Mouse (Mus musculus): ENCODE measurements around the gene Ctnna2.

Ctnna2 gene

DNA sequence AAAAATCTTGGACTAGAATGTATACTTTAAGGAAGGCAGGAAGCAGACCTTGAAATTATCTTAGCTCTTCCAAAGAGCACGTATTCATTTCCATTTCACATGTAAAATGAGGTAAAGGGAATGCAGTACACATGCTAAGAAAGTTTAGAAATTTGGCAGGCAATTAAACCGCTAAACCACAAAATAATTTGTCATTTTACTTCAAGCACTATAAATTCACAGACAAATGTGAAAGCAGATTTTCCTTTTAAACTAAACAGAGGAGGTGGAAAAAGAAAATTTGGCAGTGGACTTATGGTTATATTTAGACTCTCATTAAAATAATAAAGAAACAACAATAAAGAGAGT lies 254.6 kb downstream of the Ctnna2 start:
- no peak for TF ChIP-seq GATA4 (IDR thresholded peaks at IDR 0.05; ENCODE audit: insufficient replicate concordance, low read length)

GRCm38 (mm10) chr6:77724042-77724951 lies 255.2 kb downstream of the Ctnna2 start:
- TF ChIP-seq GATA4 (IDR thresholded peaks at IDR 0.05; ENCODE audit: insufficient replicate concordance, low read length), result no peak

- TF ChIP-seq GATA4 (IDR thresholded peaks at IDR 0.05; ENCODE audit: insufficient replicate concordance, low read length), result no peak
These were observed 285.4 kb downstream of the Ctnna2 start for GRCm38 (mm10) chr6:77694093-77694492.

DNA sequence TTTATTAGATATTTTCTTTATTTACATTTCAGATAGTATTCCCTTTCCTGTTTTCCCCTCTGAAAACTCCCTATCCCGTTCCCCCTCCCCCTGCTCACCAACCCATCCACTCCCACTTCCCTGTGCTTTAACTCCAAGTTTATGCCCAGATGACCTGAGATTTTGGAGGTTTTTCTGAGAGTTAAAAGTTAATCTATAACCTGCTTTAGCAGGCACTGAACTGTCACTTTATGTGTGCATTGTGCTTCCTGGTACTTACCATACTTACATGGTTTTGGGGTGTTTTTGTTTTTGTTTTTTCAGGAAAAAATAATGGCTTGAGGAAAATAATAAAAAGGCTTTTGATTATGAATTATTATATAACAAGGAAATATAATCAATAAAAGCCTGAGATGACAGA lies 292.3 kb downstream of the Ctnna2 start:
- no peak for TF ChIP-seq GATA4 (IDR thresholded peaks at IDR 0.05; ENCODE audit: insufficient replicate concordance, low read length)

DNA sequence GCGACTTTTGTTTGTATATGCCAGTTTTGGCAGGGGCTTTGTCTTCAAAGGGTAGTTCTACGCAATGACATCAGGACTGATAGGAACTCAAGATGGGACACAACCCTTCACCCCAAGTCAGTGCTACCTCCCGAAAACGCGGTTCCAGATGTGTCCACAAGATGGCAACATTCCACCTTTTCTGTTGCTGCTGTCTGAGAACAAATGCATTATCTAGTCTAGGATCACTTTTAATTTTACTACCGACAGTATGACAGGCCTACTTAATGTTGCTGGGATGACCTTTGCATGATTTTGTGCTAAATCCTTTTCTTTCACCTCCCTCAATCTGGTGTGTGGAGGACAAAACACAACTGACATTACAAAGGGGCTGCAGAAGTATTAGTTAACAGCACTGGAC lies 329.4 kb downstream of the Ctnna2 start:
- no peak for TF ChIP-seq GATA4 (IDR thresholded peaks at IDR 0.05; ENCODE audit: insufficient replicate concordance, low read length)

- TF ChIP-seq GATA4 (IDR thresholded peaks at IDR 0.05; ENCODE audit: insufficient replicate concordance, low read length), result no peak
These were observed 334.9 kb downstream of the Ctnna2 start for GRCm38 (mm10) chr6:77644591-77644990.

DNA sequence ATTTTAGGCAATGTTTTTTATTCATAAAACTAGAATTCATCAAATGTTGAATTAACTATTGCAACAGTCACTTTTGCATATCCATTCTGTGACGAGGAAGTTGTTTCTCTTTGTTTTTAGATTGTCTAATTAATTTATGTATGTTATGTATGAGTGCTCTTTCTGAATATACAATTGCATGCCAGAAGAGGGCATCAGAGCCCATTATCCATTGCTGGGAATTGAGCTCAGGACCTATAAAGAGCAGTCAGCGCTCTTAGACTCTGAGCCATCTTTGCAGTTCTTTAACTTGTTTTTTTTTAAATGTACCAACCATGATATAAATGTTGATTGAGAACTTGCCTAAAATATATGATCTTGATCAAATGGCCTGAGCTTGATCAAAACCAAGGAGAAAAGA lies 340.7 kb downstream of the Ctnna2 start:
- no peak for TF ChIP-seq GATA4 (IDR thresholded peaks at IDR 0.05; ENCODE audit: insufficient replicate concordance, low read length)

- no peak for TF ChIP-seq GATA4 (IDR thresholded peaks at IDR 0.05; ENCODE audit: insufficient replicate concordance, low read length)
These were observed 345.5 kb downstream of the Ctnna2 start for GRCm38 (mm10) chr6:77633997-77634396.

- TF ChIP-seq GATA4 (IDR thresholded peaks at IDR 0.05; ENCODE audit: insufficient replicate concordance, low read length), result no peak
These were observed 350.8 kb downstream of the Ctnna2 start for GRCm38 (mm10) chr6:77628573-77629192.

DNA sequence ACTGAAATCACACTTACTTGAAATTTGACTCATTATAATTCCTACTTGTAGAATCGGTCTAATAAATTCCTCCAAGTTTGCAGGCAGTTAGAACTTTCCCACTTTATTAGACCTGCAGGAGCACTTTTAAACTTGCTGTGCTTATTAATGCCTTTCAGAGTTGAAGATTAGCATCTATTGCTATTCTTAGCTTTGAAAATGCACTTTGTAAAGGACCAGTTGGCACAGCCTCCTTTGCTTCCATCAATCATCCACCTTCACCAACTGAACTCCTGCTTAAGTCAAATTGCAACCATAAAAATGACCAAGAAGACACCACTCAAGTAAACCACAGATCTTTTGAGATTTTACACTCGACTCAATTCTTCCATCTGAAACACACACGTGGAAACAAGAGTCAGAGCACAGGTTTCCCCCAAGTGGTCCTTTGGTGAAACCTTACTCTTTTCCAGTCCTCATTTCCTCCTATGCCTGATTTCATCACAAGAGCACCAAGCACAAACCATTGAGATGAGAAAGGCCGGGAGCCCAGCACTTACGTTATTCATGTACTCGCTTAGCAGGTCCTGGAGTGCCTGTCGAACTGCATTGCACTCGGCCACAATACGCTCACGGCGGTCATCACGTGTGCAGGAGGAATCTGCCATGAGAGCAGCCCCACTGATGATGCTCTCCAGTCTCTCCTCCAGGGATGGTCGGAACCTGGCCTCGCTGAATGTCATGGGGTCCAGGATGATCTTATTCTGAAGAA lies 374.7 kb downstream of the Ctnna2 start:
- no peak for TF ChIP-seq GATA4 (IDR thresholded peaks at IDR 0.05; ENCODE audit: insufficient replicate concordance, low read length)

GRCm38 (mm10) chr6:77603914-77604313 lies 375.6 kb downstream of the Ctnna2 start:
- no peak for TF ChIP-seq GATA4 (IDR thresholded peaks at IDR 0.05; ENCODE audit: insufficient replicate concordance, low read length)

- TF ChIP-seq GATA4 (IDR thresholded peaks at IDR 0.05; ENCODE audit: insufficient replicate concordance, low read length), result no peak
These were observed 380.3 kb downstream of the Ctnna2 start for GRCm38 (mm10) chr6:77599244-77599643.

GRCm38 (mm10) chr6:77582568-77582967 lies 396.9 kb downstream of the Ctnna2 start:
- no peak for TF ChIP-seq GATA4 (IDR thresholded peaks at IDR 0.05; ENCODE audit: insufficient replicate concordance, low read length)

GRCm38 (mm10) chr6:77580926-77581325 lies 398.6 kb downstream of the Ctnna2 start:
- TF ChIP-seq GATA4 (IDR thresholded peaks at IDR 0.05; ENCODE audit: insufficient replicate concordance, low read length), result no peak

DNA sequence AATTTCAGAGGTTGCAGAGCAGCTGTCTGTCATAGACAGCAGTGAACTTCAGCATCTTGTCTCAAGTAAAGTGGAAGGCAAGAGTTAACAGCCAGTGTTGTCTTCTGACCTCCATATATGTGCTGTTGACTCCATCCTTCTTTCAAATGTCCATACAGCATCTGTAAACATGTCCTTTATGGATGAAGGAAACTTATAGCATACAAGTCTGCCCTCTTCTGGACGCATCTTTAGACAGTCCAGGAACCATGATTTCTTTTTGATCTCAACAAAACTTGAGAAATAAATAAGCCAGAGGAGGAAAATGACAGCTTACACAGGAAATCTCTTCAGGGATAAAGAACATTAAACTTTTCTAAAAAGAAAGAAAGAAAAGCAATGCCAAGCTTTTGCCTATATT lies 400.9 kb downstream of the Ctnna2 start:
- TF ChIP-seq GATA4 (IDR thresholded peaks at IDR 0.05; ENCODE audit: insufficient replicate concordance, low read length), result no peak

DNA sequence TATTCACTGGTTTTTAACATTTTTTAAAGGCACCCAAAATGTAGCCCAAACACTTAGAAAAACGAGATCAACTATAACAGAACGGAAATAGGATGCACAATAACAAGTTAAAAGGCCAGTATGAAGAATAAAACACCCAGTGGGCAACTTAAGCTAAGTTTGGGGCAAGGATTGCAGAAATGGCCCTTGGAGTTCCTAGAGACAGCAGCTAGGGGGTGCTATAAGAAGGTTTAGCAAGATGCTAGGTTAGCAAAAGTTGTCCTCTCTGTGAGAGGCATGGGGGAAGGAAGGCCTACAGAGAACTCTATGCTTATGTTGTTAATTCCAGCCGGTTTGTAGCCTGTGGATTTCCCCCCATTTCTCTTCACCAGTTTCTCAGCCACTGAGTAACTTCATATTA lies 401.9 kb downstream of the Ctnna2 start:
- TF ChIP-seq GATA4 (IDR thresholded peaks at IDR 0.05; ENCODE audit: insufficient replicate concordance, low read length), result no peak
